Mouse (Mus musculus) embryonic facial prominence, embryonic 11.5 days (tissue): ENCODE results near the gene Etv6. TPM values are rescaled to one million over a fixed set of nuclear protein-coding genes. Genes with fewer than 3 reads are reported as not detected.
A peak's percentile ranks its signal among the peaks of the same experiment; 100 is the strongest.

Source experiments
- ATAC-seq: fragments of 200-750 bp; cut with Nextera tagmentation; replicated peaks from 2 replicates; pipeline ENCODE4 v1.8.0; 2017; ENCODE audit warnings: low read depth; ENCODE audit not compliant: insufficient number of reproducible peaks, low FRiP score, low TSS enrichment
- DNase-seq: peaks from one replicate; pipeline ENCODE4 v3.0.0-alpha.2; 2015; ENCODE audit warnings: low spot score
- H3K27ac ChIP-seq: fragments of 300-500 bp; sonication (generic); replicated peaks from 2 replicates; pipeline ENCODE4 v1.5.1; 2014; ENCODE audit warnings: mild to moderate bottlenecking, low read depth, low read length, control low read depth
- H3K27me3 ChIP-seq: fragments of 300-500 bp; sonication (generic); 2 replicates; pipeline ENCODE4 v1.6.1; 2014; ENCODE audit warnings: mild to moderate bottlenecking, low read length, moderate library complexity, mixed read lengths; ENCODE audit not compliant: control insufficient read depth, insufficient read depth
- H3K36me3 ChIP-seq: fragments of 300-500 bp; sonication (generic); replicated peaks from 2 replicates; pipeline ENCODE4 v1.6.1; 2014; ENCODE audit warnings: low read depth, mild to moderate bottlenecking, low read length, moderate library complexity, mixed read lengths; ENCODE audit not compliant: control insufficient read depth, insufficient read depth
- H3K4me1 ChIP-seq: fragments of 300-500 bp; sonication (generic); 2 replicates; pipeline ENCODE4 v1.6.1; 2014; ENCODE audit warnings: low read length, mixed read lengths; ENCODE audit not compliant: control insufficient read depth, insufficient read depth
- H3K4me2 ChIP-seq: fragments of 300-500 bp; sonication (generic); 2 replicates; pipeline ENCODE4 v1.6.1; 2014; ENCODE audit warnings: low read depth, mild to moderate bottlenecking, control low read depth, low read length, moderate library complexity
- H3K4me3 ChIP-seq: fragments of 300-500 bp; sonication (generic); 2 replicates; pipeline ENCODE4 v1.5.1; 2014; ENCODE audit warnings: low read depth, low read length, control low read depth
- H3K9ac ChIP-seq: fragments of 300-500 bp; sonication (generic); replicated peaks from 2 replicates; pipeline ENCODE4 v1.6.1; 2014; ENCODE audit warnings: mild to moderate bottlenecking, control low read depth, low read length
- H3K9me3 ChIP-seq: fragments of 300-500 bp; sonication (generic); replicated peaks from 2 replicates; pipeline ENCODE4 v1.6.1; 2016; ENCODE audit warnings: mild to moderate bottlenecking, low read length, inconsistent platforms, mixed read lengths; ENCODE audit not compliant: control insufficient read depth
- WGBS: fragments of 180-500 bp; shearing (Covaris S2); extraction: QIAGEN DNeasy Blood & Tissue Kit; methylation state at CpG from one replicate; pipeline ENCODE4 v1.1.7; 2014; 5-methylcytosine and 5-hydroxymethylcytosine counted together
- polyA plus RNA-seq: library from polyadenylated mRNA; unstranded; fragments of >200 nt; fragmentation: Nextera tagmentation; extraction: Ambion mirVana; gene quantifications from 2 replicates; pipeline ENCODE4 v1.2.1, GENCODE M21; 2014

Gene Etv6
- polyA plus RNA-seq, 1 experiment from 2014 or later: 15.7 TPM

- Histone ChIP-seq H3K36me3 (no peaks in the 10 kb centered on the region), H3K27ac (no peak overlapping the region), H3K4me2 (no peak overlapping the region), H3K27me3 (no peaks in the 10 kb centered on the region), H3K9me3 (no peaks in the 10 kb centered on the region), H3K4me3 (no peak overlapping the region), H3K4me1 (no peaks in the 10 kb centered on the region), H3K9ac (no peak overlapping the region)
- ATAC-seq (no peak), DNase-seq (no peak)
- WGBS: 80% methylated on average over 1 of the region's 1 CpGs
Observed at GRCm38 (mm10) chr6:134199895-134200294, 164.4 kb downstream of the Etv6 start.

GRCm38 (mm10) chr6:134200577-134200976 is 165.1 kb downstream of the Etv6 start:
- H3K27me3 ChIP-seq: no peaks in the 10 kb centered on the region

GRCm38 (mm10) chr6:134202176-134202575 is 166.7 kb downstream of the Etv6 start:
- Histone ChIP-seq H3K36me3 (no peaks in the 10 kb centered on the region), H3K9me3 (no peaks in the 10 kb centered on the region), H3K4me2 (no peak overlapping the region), H3K27me3 (no peaks in the 10 kb centered on the region), H3K27ac (no peak overlapping the region), H3K4me3 (no peak overlapping the region), H3K4me1 (no peaks in the 10 kb centered on the region), H3K9ac (no peak overlapping the region)
- WGBS: 90% methylated on average over 5 of the region's 5 CpGs
- ATAC-seq (no peak), DNase-seq (no peak)

More at GRCm38 (mm10) chr6:134200577-134200976, 165.1 kb downstream of the Etv6 start:
- Histone ChIP-seq H3K9me3 (no peaks in the 10 kb centered on the region), H3K27ac (no peak overlapping the region), H3K9ac (no peak overlapping the region), H3K4me1 (no peaks in the 10 kb centered on the region), H3K36me3 (no peaks in the 10 kb centered on the region), H3K4me3 (no peak overlapping the region), H3K4me2 (no peak overlapping the region)
- DNase-seq (no peak), ATAC-seq (no peak; the same call in 1 of the 2 replicates)
- WGBS: 78% methylated on average over 10 of the region's 10 CpGs

GRCm38 (mm10) chr6:134205163-134205562 is 169.7 kb downstream of the Etv6 start:
- no peak overlapping the region for H3K9ac ChIP-seq
- H3K4me1 ChIP-seq: no peaks in the 10 kb centered on the region; the same call in 1 of the 2 replicates
- DNase-seq (no peak), ATAC-seq (no peak)
- no peak overlapping the region for H3K27ac ChIP-seq
- H3K4me3 ChIP-seq: no peak overlapping the region
- no peaks in the 10 kb centered on the region for H3K36me3 ChIP-seq
- H3K27me3 ChIP-seq: no peaks in the 10 kb centered on the region
- no peak overlapping the region for H3K4me2 ChIP-seq
- WGBS: 94% methylated on average over 10 of the region's 11 CpGs
- H3K9me3 ChIP-seq: no peaks in the 10 kb centered on the region

GRCm38 (mm10) chr6:134205726-134206125 is 170.2 kb downstream of the Etv6 start:
- ATAC-seq (no peak), DNase-seq (no peak)
- Histone ChIP-seq H3K9ac (no peak overlapping the region), H3K4me1 (no peaks in the 10 kb centered on the region; the same call in 1 of the 2 replicates), H3K9me3 (no peaks in the 10 kb centered on the region), H3K4me2 (no peak overlapping the region), H3K27ac (no peak overlapping the region), H3K27me3 (no peaks in the 10 kb centered on the region), H3K4me3 (no peak overlapping the region), H3K36me3 (no peaks in the 10 kb centered on the region)
- 71% methylated on average over 5 of the region's 5 CpGs for WGBS

- no peak for DNase-seq
- no peak for ATAC-seq
- Histone ChIP-seq H3K4me3 (no peak overlapping the region), H3K4me1 (no peaks in the 10 kb centered on the region; the same call in 1 of the 2 replicates), H3K4me2 (no peak overlapping the region), H3K9me3 (no peaks in the 10 kb centered on the region), H3K36me3 (no peaks in the 10 kb centered on the region), H3K27ac (no peak overlapping the region), H3K9ac (no peak overlapping the region), H3K27me3 (no peaks in the 10 kb centered on the region)
- WGBS: 86% methylated on average over 5 of the region's 5 CpGs
Observed at GRCm38 (mm10) chr6:134206251-134206650, 170.8 kb downstream of the Etv6 start.

GRCm38 (mm10) chr6:134207391-134208179 is 172.1 kb downstream of the Etv6 start:
- Histone ChIP-seq H3K4me1 (no peaks in the 10 kb centered on the region; the same call in 1 of the 2 replicates), H3K36me3 (no peaks in the 10 kb centered on the region), H3K4me3 (no peak overlapping the region), H3K9ac (no peak overlapping the region), H3K9me3 (no peaks in the 10 kb centered on the region), H3K27me3 (no peaks in the 10 kb centered on the region), H3K4me2 (no peak overlapping the region), H3K27ac (no peak overlapping the region)
- ATAC-seq: peak; percentile 58
- peak; percentile 13 for DNase-seq
- WGBS: 84% methylated on average over 19 of the region's 19 CpGs

- no peak overlapping the region for H3K27ac ChIP-seq
- H3K4me1 ChIP-seq: no peaks in the 10 kb centered on the region; the same call in 1 of the 2 replicates
- H3K9ac ChIP-seq: no peak overlapping the region
- ATAC-seq (no peak), DNase-seq (no peak)
- 79% methylated on average over 14 of the region's 14 CpGs for WGBS
- no peak overlapping the region for H3K4me3 ChIP-seq
- no peaks in the 10 kb centered on the region for H3K27me3 ChIP-seq
- H3K9me3 ChIP-seq: no peaks in the 10 kb centered on the region
- H3K4me2 ChIP-seq: no peak overlapping the region
- no peaks in the 10 kb centered on the region for H3K36me3 ChIP-seq
Observed at GRCm38 (mm10) chr6:134208180-134208952, 172.9 kb downstream of the Etv6 start.
